Comparison of ENCODE assay signal across 10 mouse cellular contexts in the genomic region with DNA sequence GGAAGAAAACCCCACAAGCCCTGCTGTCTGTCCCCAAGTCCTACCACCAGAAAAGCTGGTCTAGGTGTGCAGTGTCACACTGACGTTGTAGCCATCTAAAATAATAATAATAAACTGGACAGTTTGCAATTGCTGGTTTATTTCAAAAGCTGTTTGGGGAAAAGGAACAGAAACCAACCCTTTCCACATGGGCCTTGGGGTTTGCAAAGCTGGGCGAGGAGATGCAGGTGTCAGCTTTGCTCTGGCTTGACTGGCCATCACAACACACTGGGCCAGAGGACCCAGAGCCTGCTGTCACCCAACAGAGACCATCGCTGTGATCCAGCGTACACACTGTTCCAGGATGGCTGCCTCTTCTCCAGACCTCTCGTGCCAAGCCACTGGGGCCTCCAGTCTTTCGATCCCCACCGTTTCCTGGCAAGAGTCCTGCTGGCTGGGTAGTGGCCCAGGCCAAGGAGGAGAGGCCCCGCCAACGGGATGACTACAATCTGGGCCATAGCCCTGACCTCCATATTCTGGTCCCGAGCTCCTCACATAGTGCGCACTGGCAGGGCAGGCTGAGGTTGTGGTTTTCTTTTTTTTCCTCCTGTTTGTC. TPM values are rescaled to one million over a fixed set of nuclear protein-coding genes. Genes with fewer than 3 reads are reported as not detected.
DNase-seq lines count a peak whose midpoint lies in the region; ATAC-seq and TF ChIP-seq lines count a peak whose summit lies in the region.
"Had no signal": no experiment of that assay in that cellular context is flagged by ENCODE, and none has a peak within 500 bp of the region (broad histone marks: within the 10 kb centered on the region; RNA-seq: fewer than 3 reads in every experiment).

No protein-coding gene starts in this region.

- ATAC-seq in forebrain, postnatal 0 days: no peak; the same call in 1 of the 2 replicates

- intact Hi-C loops in left cerebral cortex, postnatal 4 days (cut with DNase I): no loop called here

- H3K9ac ChIP-seq in forebrain, postnatal 0 days: no peak overlapping the region
- H3K9ac ChIP-seq: heart, embryonic 13.5 days had no signal

- no peaks in the 10 kb centered on the region for H3K4me1 ChIP-seq in forebrain, postnatal 0 days (ENCODE audit: insufficient read depth)
- H3K4me1 ChIP-seq: heart, embryonic 13.5 days; megakaryocyte, embryonic 14.5 days had no signal

- DNase-seq in left cerebral cortex, postnatal 4 days: peak; percentile 96
- no peak for DNase-seq in left cerebral cortex, adult 8-10 months (ENCODE audit: low spot score in 2 of 2)
- DNase-seq in adrenal gland, postnatal 25 days: peak; percentile 67
- peak; percentile 95 for DNase-seq in cerebellum, adult 9-11 months
- peak; percentile 27 for DNase-seq in lung, postnatal 36 days
- DNase-seq in thymus, postnatal 0 days (ENCODE audit: low spot score): no peak
- no peak for DNase-seq in forebrain, postnatal 0 days

- TF ChIP-seq CTCF in forebrain, postnatal 0 days (IDR thresholded peaks at IDR 0.05; ENCODE audit: low read depth): no peak

- no peak overlapping the region for H3K4me2 ChIP-seq in forebrain, postnatal 0 days (ENCODE audit: low read depth)
- H3K4me2 ChIP-seq: heart, embryonic 13.5 days had no signal

- no peaks in the 10 kb centered on the region for H3K9me3 ChIP-seq in forebrain, postnatal 0 days (ENCODE audit: low read length)
- H3K9me3 ChIP-seq: heart, embryonic 13.5 days; megakaryocyte, embryonic 14.5 days had no signal

- H3K27me3 ChIP-seq in forebrain, postnatal 0 days (ENCODE audit: insufficient read depth, low read length): no peaks in the 10 kb centered on the region
- H3K27me3 ChIP-seq: heart, embryonic 13.5 days had no signal

- H3K4me3 ChIP-seq in forebrain, postnatal 0 days (ENCODE audit: low read depth, low read length): no peak overlapping the region
- H3K4me3 ChIP-seq: heart, embryonic 13.5 days; megakaryocyte, embryonic 14.5 days had no signal

- peaks cover 37% of the 10 kb centered on the region for H3K36me3 ChIP-seq in forebrain, postnatal 0 days (ENCODE audit: insufficient read depth)

- 74% methylated on average over 11 of the region's 11 CpGs for WGBS in forebrain, postnatal 0 days

- no peak overlapping the region for H3K27ac ChIP-seq in forebrain, postnatal 0 days (ENCODE audit: low read depth, low read length)
- H3K27ac ChIP-seq: heart, embryonic 13.5 days had no signal

RNA-seq across cellular contexts. Expression of a gene that starts 18.0 kb away (rescaled TPM):
- 10 to 100 TPM; 65.6 to 71.2 TPM for total RNA-seq in left cerebral cortex, postnatal 4 days (2021)
- total RNA-seq in left cerebral cortex, adult 8-10 months (2022): 10 to 100 TPM; 53.4 to 58.6 (median 58.2) TPM
- total RNA-seq in adrenal gland, postnatal 25 days (2021): 92.2 and 107 TPM in 2 replicates
- 78.1 and 80.6 TPM in 2 replicates for polyA plus RNA-seq in thymus, postnatal 0 days (2015; fragmentation: Nextera tagmentation; extraction: Ambion mirVana)
- total RNA-seq in forebrain, postnatal 0 days (2014; rRNA removed): 43.8 and 48.5 TPM in 2 replicates
- 73.3 and 80.4 TPM in 2 replicates for polyA plus RNA-seq in forebrain, postnatal 0 days (2015; fragmentation: Nextera tagmentation; extraction: Ambion mirVana)

RNA-seq across cellular contexts. Expression of a gene that starts 18.1 kb away (rescaled TPM):
- total RNA-seq in left cerebral cortex, postnatal 4 days (2021): 1 to 10 TPM; 5.6 to 6.9 TPM
- total RNA-seq in left cerebral cortex, adult 8-10 months (2022): 1 to 10 TPM; 5.8 to 9.8 (median 7.2) TPM
- total RNA-seq in adrenal gland, postnatal 25 days (2021): 18.7 and 29.8 TPM in 2 replicates
- polyA plus RNA-seq in thymus, postnatal 0 days (2015; fragmentation: Nextera tagmentation; extraction: Ambion mirVana): 5.0 and 5.3 TPM in 2 replicates
- total RNA-seq in forebrain, postnatal 0 days (2014; rRNA removed): 2.8 and 4.6 TPM in 2 replicates
- polyA plus RNA-seq in forebrain, postnatal 0 days (2015; fragmentation: Nextera tagmentation; extraction: Ambion mirVana): 4.0 and 4.5 TPM in 2 replicates

RNA-seq across cellular contexts. Expression of a gene that starts 48.0 kb away (rescaled TPM):
- not detected for total RNA-seq in left cerebral cortex, postnatal 4 days (2021)
- not detected for total RNA-seq in left cerebral cortex, adult 8-10 months (2022)
- total RNA-seq in adrenal gland, postnatal 25 days (2021): not detected in 2 replicates
- polyA plus RNA-seq in thymus, postnatal 0 days (2015; fragmentation: Nextera tagmentation; extraction: Ambion mirVana): not detected in 2 replicates
- total RNA-seq in forebrain, postnatal 0 days (2014; rRNA removed): not detected in 2 replicates
- 0.09 TPM in 1 of 2 replicates, not detected in the other for polyA plus RNA-seq in forebrain, postnatal 0 days (2015; fragmentation: Nextera tagmentation; extraction: Ambion mirVana)
- total RNA-seq: left cerebral cortex, postnatal 36 days had no signal
- polyA plus RNA-seq: heart, embryonic 13.5 days had no signal

Comparison
In these comparisons a context has a peak if more than half of its experiments do, and no peak if none do; other contexts are left out.
1. DNase-seq: peak in left cerebral cortex, postnatal 4 days (single experiment), adrenal gland, postnatal 25 days (single experiment), cerebellum, adult 9-11 months (single experiment) and lung, postnatal 36 days (single experiment); none in left cerebral cortex, adult 8-10 months (0 of 2), thymus, postnatal 0 days (single experiment) and forebrain, postnatal 0 days (single experiment).